8 mouse cellular contexts compared by ENCODE assay signal in the genomic region with DNA sequence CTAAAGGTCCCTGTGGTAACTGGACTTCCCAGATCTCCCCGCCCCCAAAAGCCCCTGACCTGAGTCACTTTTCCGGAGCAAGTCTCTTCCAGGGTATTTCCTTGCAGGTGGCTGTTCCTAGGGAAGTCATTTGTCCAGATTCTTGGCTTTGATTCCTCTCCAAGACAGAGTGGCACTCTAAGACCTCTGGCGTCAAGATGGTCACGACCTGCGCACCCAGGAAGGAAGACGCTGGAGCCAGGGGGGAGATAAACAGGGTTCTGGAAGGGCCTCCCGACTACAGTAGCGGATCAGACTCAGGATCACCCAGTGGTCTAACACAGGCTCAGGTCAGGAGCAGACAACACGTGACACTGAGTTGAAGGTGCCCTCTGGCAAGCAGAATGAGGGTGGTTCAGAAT. TPM values are rescaled to one million over a fixed set of nuclear protein-coding genes. Genes with fewer than 3 reads are reported as not detected.
DNase-seq lines count a peak whose midpoint lies in the region; ATAC-seq and TF ChIP-seq lines count a peak whose summit lies in the region.

A gene (minus strand): TSS at position 335 of the 401 bp plus-strand sequence.

- H3K4me1 ChIP-seq in E14TG2a.4 (replicated peaks; ENCODE audit: low read depth, low read length): peaks cover 83% of the 10 kb centered on the region
- peaks cover 13% of the 10 kb centered on the region for H3K4me1 ChIP-seq in limb, embryonic 15.5 days
- peaks cover 8% of the 10 kb centered on the region for H3K4me1 ChIP-seq in neural tube, embryonic 12.5 days

- peak within 1 kb of the TSS; percentile 84 for H3K4me3 ChIP-seq in E14TG2a.4 (replicated peaks; ENCODE audit: low read length)
- H3K4me3 ChIP-seq in limb, embryonic 15.5 days: peak within 1 kb of the TSS; percentile 64
- peak within 1 kb of the TSS; percentile 53 for H3K4me3 ChIP-seq in neural tube, embryonic 12.5 days

- 34% methylated on average over 9 of the region's 9 CpGs for WGBS in limb, embryonic 15.5 days
- 31% methylated on average over 9 of the region's 9 CpGs for WGBS in neural tube, embryonic 12.5 days

- no peaks in the 10 kb centered on the region for H3K27me3 ChIP-seq in E14TG2a.4 (ENCODE audit: insufficient read depth, low read length)
- no peaks in the 10 kb centered on the region for H3K27me3 ChIP-seq in limb, embryonic 15.5 days
- no peaks in the 10 kb centered on the region for H3K27me3 ChIP-seq in neural tube, embryonic 12.5 days (replicated peaks)

- H3K27ac ChIP-seq in limb, embryonic 15.5 days: peak within 1 kb of the TSS; percentile 79
- no peak within 1 kb of the TSS for H3K27ac ChIP-seq in neural tube, embryonic 12.5 days

- DNase-seq in adrenal gland, adult 2 months: peak; percentile 66
- DNase-seq in heart, adult 11 months: peak; percentile 98
- peak; percentile 70 for DNase-seq in kidney, adult 11 months
- DNase-seq in embryo, embryonic 9.5 days (ENCODE audit: extremely low spot score): no peak
- no peak for DNase-seq in thymus, postnatal 36 days

- no peak for ATAC-seq in limb, embryonic 15.5 days (ENCODE audit: insufficient number of reproducible peaks, low FRiP score, low TSS enrichment, low read depth)
- no peak for ATAC-seq in neural tube, embryonic 12.5 days (ENCODE audit: low FRiP score, low read depth)

- peak within 1 kb of the TSS; percentile 88 for H3K4me2 ChIP-seq in limb, embryonic 15.5 days
- peak within 1 kb of the TSS; percentile 86 for H3K4me2 ChIP-seq in neural tube, embryonic 12.5 days (replicated peaks)

- peaks cover 19% of the 10 kb centered on the region for H3K36me3 ChIP-seq in E14TG2a.4 (ENCODE audit: insufficient read depth, low read length)
- no peaks in the 10 kb centered on the region for H3K36me3 ChIP-seq in limb, embryonic 15.5 days
- no peaks in the 10 kb centered on the region for H3K36me3 ChIP-seq in neural tube, embryonic 12.5 days

- H3K9me3 ChIP-seq in E14TG2a.4 (ENCODE audit: low read length): peaks cover 1% of the 10 kb centered on the region; the same call in 1 of the 2 replicates
- no peaks in the 10 kb centered on the region for H3K9me3 ChIP-seq in limb, embryonic 15.5 days
- H3K9me3 ChIP-seq in neural tube, embryonic 12.5 days: no peaks in the 10 kb centered on the region

- TF ChIP-seq CTCF in E14TG2a.4 (conservative IDR thresholded peaks at IDR 0.05; ENCODE audit: low read length): no peak

- H3K9ac ChIP-seq in limb, embryonic 15.5 days: peak within 1 kb of the TSS; percentile 64
- peak within 1 kb of the TSS; percentile 64 for H3K9ac ChIP-seq in neural tube, embryonic 12.5 days

RNA-seq across cellular contexts. Expression of the gene that starts here (rescaled TPM):
- 10 to 100 TPM; 16.6 to 24.5 TPM for total RNA-seq in adrenal gland, adult 2 months (2021)
- 57.6 and 67.8 TPM in 2 replicates for polyA plus RNA-seq in adrenal gland, adult 2 months (2012; rRNA removed)
- 27.6 and 31.7 TPM in 2 replicates for polyA plus RNA-seq in limb, embryonic 15.5 days (2015; fragmentation: Nextera tagmentation; extraction: Ambion mirVana)
- polyA plus RNA-seq in neural tube, embryonic 12.5 days (2016; fragmentation: Nextera tagmentation; extraction: Ambion mirVana): 15.4 and 15.6 TPM in 2 replicates

Comparison
In these comparisons a context has a peak if more than half of its experiments do, and no peak if none do; other contexts are left out.
1. DNase-seq: peak in adrenal gland, adult 2 months (single experiment), heart, adult 11 months (single experiment) and kidney, adult 11 months (single experiment); none in embryo, embryonic 9.5 days (single experiment) and thymus, postnatal 36 days (0 of 2).
2. Peak in every context shown above with its lines, with median percentiles within 50 percentile points of each other: H3K4me3 ChIP-seq.